Mouse (Mus musculus): Measurements from ENCODE around the gene Bad. TPM values are rescaled to one million over a fixed set of nuclear protein-coding genes. Genes with fewer than 3 reads are reported as not detected.

The Bad gene
- polyA plus RNA-seq, 1 experiment: 24.9 TPM

- WGBS: 2% methylated on average over 42 of the region's 48 CpGs
- peak; percentile 30 to 66 for DNase-seq (ENCODE audit: low read depth in 1 of 2, low spot score in 2 of 2)
- peak overlapping the region; percentile 78 for H3K4me3 ChIP-seq (ENCODE audit: extremely low read depth, insufficient read depth, insufficient read length)
- no peak for TF ChIP-seq POLR2A (IDR thresholded peaks at IDR 0.05; ENCODE audit: low read depth, low read length)
- no peak for TF ChIP-seq CTCF (IDR thresholded peaks at IDR 0.05; ENCODE audit: extremely low read depth, insufficient read depth, insufficient read length, insufficient replicate concordance)
- H3K27ac ChIP-seq (ENCODE audit: insufficient read depth, low read length): peak overlapping the region; percentile 78
- peaks cover 12% of the 10 kb centered on the region for H3K4me1 ChIP-seq (ENCODE audit: control insufficient read depth, insufficient read depth, insufficient read length)
- H3K36me3 ChIP-seq (ENCODE audit: control insufficient read depth, insufficient read depth, low read length): peaks cover 3% of the 10 kb centered on the region
- H3K27me3 ChIP-seq (ENCODE audit: control insufficient read depth, insufficient read depth, low read length): peaks cover 5% of the 10 kb centered on the region
These were observed 20.7 kb upstream of the Bad start for GRCm38 (mm10) chr19:6920741-6921636.

GRCm38 (mm10) chr19:6921647-6922567, 19.8 kb upstream of the Bad start, which contains the start of gene Esrra:
Esrra (minus strand) TSS chr19:6921813.
- H3K27me3 ChIP-seq (ENCODE audit: control insufficient read depth, insufficient read depth, low read length): peaks cover 9% of the 10 kb centered on the region
- H3K4me3 ChIP-seq (ENCODE audit: extremely low read depth, insufficient read depth, insufficient read length): peak within 1 kb of the TSS; percentile 78
- peaks cover 3% of the 10 kb centered on the region; the same call in 1 of the 2 replicates for H3K36me3 ChIP-seq (ENCODE audit: control insufficient read depth, insufficient read depth, low read length)
- peak; percentile 100 for DNase-seq (ENCODE audit: low read depth in 1 of 2, low spot score in 2 of 2)
- WGBS: under 1% methylated on average over 65 of the region's 66 CpGs
- peaks cover 13% of the 10 kb centered on the region for H3K4me1 ChIP-seq (ENCODE audit: control insufficient read depth, insufficient read depth, insufficient read length)
- H3K27ac ChIP-seq (ENCODE audit: insufficient read depth, low read length): peak within 1 kb of the TSS; percentile 78
- peak; percentile 57 for TF ChIP-seq POLR2A (IDR thresholded peaks at IDR 0.05; ENCODE audit: low read depth, low read length)
- no peak for TF ChIP-seq CTCF (IDR thresholded peaks at IDR 0.05; ENCODE audit: extremely low read depth, insufficient read depth, insufficient read length, insufficient replicate concordance)

- no peak overlapping the region for H3K4me3 ChIP-seq (ENCODE audit: extremely low read depth, insufficient read depth, insufficient read length)
- TF ChIP-seq POLR2A (IDR thresholded peaks at IDR 0.05; ENCODE audit: low read depth, low read length) (no peak), CTCF (IDR thresholded peaks at IDR 0.05; ENCODE audit: extremely low read depth, insufficient read depth, insufficient read length, insufficient replicate concordance) (no peak)
- no peak overlapping the region for H3K27ac ChIP-seq (ENCODE audit: insufficient read depth, low read length)
- peaks cover 2% of the 10 kb centered on the region; the same call in 1 of the 2 replicates for H3K36me3 ChIP-seq (ENCODE audit: control insufficient read depth, insufficient read depth, low read length)
- WGBS: 71% methylated on average over 6 of the region's 6 CpGs
- no peak for DNase-seq (ENCODE audit: low read depth in 1 of 2, low spot score in 2 of 2)
- H3K4me1 ChIP-seq (ENCODE audit: control insufficient read depth, insufficient read depth, insufficient read length): peaks cover 13% of the 10 kb centered on the region
- H3K27me3 ChIP-seq (ENCODE audit: control insufficient read depth, insufficient read depth, low read length): peaks cover 12% of the 10 kb centered on the region
These were observed 18.5 kb upstream of the Bad start for GRCm38 (mm10) chr19:6922901-6923735.

- Histone ChIP-seq H3K4me1 (ENCODE audit: control insufficient read depth, insufficient read depth, insufficient read length) (peaks cover 13% of the 10 kb centered on the region), H3K27ac (ENCODE audit: insufficient read depth, low read length) (no peak overlapping the region), H3K27me3 (ENCODE audit: control insufficient read depth, insufficient read depth, low read length) (peaks cover 14% of the 10 kb centered on the region), H3K36me3 (ENCODE audit: control insufficient read depth, insufficient read depth, low read length) (no peaks in the 10 kb centered on the region), H3K4me3 (ENCODE audit: extremely low read depth, insufficient read depth, insufficient read length) (peak overlapping the region; percentile 0; the same call in 1 of the 2 replicates)
- TF ChIP-seq POLR2A (IDR thresholded peaks at IDR 0.05; ENCODE audit: low read depth, low read length): no peak
- TF ChIP-seq CTCF (IDR thresholded peaks at IDR 0.05; ENCODE audit: extremely low read depth, insufficient read depth, insufficient read length, insufficient replicate concordance): peak; percentile 76; the same call in 1 of the 2 replicates
- 5% methylated on average over 39 of the region's 39 CpGs for WGBS
- peak; percentile 46 to 83 for DNase-seq (ENCODE audit: low read depth in 1 of 2, low spot score in 2 of 2)
These were observed 17.0 kb upstream of the Bad start for GRCm38 (mm10) chr19:6924461-6925306.

- peaks cover 14% of the 10 kb centered on the region for H3K27me3 ChIP-seq (ENCODE audit: control insufficient read depth, insufficient read depth, low read length)
- no peaks in the 10 kb centered on the region for H3K36me3 ChIP-seq (ENCODE audit: control insufficient read depth, insufficient read depth, low read length)
- peaks cover 13% of the 10 kb centered on the region for H3K4me1 ChIP-seq (ENCODE audit: control insufficient read depth, insufficient read depth, insufficient read length)
- no peak within 1 kb of the TSS for H3K27ac ChIP-seq (ENCODE audit: insufficient read depth, low read length)
- no peak for DNase-seq (ENCODE audit: low read depth in 1 of 2, low spot score in 2 of 2)
- peak within 1 kb of the TSS; percentile 0; the same call in 1 of the 2 replicates for H3K4me3 ChIP-seq (ENCODE audit: extremely low read depth, insufficient read depth, insufficient read length)
- WGBS: 6% methylated on average over 9 of the region's 9 CpGs
- TF ChIP-seq POLR2A (IDR thresholded peaks at IDR 0.05; ENCODE audit: low read depth, low read length) (no peak), CTCF (IDR thresholded peaks at IDR 0.05; ENCODE audit: extremely low read depth, insufficient read depth, insufficient read length, insufficient replicate concordance) (no peak)
These were observed 16.4 kb upstream of the Bad start, which contains the start of gene Catsperz for GRCm38 (mm10) chr19:6925307-6925573. Catsperz (minus strand) TSS chr19:6925380.
